Mouse (Mus musculus): ENCODE data around the gene Nphp4.

The Nphp4 gene

DNA sequence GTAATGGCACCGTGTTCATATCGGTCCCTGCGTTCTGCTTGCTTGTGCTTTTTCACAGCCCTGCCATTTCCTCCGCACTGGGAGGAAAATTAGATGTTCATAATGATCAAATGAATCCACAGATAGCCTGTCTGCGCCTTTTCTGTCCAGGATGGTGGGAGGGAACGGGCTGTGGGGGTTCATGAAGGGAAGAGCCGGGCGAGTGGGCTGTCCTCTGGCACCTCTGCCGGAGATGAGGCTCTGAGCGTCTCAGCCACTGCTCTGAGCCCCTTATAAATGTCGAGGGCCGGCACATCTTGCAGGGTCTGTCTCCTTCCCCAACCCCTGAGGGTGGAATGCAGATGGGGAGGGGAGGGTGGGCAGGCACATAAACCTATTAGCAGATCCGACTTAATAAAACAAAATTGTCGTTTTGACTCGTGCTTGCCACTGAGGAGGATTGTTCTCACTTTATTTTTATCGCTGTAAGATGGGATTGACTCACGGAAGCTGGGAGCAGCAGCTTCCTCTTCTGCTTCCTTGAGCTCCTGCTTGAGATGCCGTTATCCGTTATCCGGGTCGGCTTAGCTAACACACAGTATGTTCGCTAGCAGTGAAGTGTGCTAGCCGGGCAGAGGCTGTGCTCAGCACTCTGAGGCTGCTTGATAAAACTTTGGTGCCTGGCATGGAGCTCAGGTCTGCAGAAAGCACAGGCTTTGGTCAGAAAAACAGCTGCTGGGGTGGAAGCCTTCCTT, 92.3 kb downstream of the Nphp4 start:
- no peak for DNase-seq

DNA sequence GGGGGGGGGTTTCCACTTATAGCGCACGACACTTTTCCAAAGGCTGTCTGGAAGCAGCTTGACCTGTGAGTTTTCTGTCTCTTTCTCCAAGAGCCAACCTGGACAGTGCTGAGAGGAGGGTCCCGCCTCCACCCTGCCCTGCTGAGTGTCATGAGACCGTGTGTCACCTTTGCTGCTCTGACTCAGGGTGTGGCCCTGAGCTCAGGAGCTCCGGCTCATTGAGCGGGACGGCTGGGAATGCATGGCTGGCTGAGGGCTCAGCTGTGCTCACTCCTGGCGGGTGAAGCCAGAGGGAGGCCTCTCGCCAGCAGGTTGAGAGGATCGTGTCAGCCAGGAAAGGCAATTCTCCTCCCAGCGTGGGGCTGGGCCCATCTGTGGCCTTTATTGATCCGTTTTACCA, 97.8 kb downstream of the Nphp4 start:
- peak; percentile 18 to 26 for DNase-seq

DNA sequence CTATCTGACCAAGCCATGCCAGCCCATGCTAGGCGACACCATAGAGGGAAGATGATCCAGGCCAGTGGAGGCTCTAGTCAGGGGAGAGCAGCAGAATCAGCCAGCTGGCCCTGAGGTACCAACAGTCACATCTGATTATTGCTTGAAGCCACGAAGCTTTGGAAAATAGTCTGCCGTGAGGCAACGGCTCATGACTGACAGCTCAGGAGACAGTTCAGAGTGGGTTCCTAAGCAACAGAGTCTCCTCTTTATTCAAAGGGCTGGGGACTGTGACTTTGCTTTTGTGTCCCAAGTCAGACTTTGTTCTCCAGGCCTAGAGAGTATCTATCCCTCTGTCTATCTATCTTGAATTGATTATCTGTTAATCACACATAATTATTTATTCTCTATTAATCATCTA, 100.3 kb downstream of the Nphp4 start:
- no peak for DNase-seq

DNA sequence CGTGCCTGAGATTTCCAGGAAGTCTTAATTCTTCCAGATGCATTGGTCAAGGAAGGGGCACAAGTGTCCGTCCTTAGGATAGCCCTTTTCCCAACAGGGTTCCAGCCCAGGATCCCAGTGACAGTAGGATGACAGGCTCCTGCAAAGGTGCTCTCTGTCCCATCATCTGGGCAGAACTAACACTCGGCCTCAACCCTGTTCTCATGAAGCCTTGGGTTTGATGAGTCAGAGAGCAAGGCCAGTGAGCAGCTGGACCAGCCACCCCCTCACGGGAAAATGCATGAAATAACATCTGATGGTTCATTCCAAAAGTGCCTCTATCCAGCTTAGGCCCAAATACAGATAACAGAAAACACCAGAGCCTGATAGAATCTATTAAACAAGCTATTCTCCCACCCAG, 103.5 kb downstream of the Nphp4 start:
- DNase-seq = no peak

DNA sequence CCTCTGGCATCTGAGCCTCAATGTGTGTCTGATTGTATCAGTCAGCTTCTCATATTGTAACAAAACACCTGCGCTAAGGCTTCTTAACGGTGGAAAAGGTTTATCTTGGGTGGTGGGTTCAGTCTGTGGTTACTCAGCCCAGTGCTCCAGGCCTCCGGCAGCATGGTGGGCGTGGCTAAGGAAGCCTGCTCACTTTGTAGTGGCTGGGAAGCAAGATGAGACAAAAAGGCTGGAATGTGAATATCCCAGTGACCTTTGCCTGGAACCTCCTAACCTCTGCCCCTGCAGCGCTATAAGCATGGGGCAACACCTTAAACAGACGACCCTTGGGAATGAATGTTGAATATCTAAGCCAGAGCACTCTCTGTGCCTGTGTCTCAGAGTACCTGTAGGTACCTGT, 105.7 kb downstream of the Nphp4 start:
- DNase-seq = no peak

DNA sequence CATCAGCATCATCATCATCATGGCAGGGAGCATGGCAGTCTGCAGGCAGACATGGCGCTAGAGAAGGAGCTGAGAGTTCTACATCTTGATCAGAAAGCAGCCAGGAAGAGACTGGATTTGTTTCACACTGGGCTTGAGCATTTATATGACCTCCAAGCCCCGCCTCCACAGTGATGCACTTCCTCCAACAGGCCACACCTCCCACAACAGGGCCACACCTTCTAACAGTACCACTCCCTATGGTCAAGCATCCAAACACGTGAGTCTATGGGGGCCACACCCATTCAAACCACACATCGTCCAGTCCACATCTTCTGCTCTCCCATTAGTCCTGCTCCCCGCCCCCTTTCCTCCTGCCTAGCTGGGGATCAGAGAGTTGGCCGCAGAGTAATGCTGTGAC, 107.1 kb downstream of the Nphp4 start:
- no peak for DNase-seq

DNA sequence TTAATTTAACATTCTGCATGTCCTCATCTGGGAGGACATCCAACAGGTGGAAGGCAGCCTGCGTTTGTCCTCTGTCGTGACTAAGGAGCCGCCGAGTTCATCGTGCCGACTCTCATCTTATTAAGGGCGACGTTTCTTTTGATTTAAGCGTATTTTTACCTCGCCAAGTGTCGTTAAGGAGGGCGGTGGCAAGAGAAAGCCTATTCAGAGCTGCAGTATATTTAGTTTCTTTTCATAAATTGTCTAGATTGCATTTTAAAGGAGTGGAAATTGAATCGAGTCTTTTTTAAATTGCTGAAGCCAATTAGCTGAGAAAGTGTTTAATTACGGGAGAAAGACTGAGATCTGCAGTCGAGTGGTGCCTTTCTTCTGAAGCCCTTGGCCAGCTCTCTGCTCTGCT, 109.0 kb downstream of the Nphp4 start:
- DNase-seq = no peak

DNA sequence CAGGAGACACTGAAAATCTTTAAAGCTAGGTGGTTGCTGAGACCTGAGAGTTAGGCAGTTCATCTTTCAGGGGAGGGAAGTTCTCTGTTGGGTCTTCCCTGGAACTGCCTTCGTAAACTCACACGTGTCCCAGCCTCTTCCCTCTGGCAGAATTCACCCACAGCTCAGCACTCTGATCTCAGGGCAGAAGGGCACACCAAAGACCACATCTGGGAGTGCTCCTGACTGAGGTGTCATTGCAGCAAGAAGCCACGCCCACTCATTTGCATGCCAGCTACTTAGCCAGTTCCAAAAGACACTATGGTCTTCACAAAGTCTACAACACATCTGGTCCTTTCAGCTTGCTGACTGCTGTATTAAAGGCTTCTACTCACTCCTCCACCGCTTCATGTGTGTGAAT, 109.7 kb downstream of the Nphp4 start:
- DNase-seq = peak; percentile 38 to 58

DNA sequence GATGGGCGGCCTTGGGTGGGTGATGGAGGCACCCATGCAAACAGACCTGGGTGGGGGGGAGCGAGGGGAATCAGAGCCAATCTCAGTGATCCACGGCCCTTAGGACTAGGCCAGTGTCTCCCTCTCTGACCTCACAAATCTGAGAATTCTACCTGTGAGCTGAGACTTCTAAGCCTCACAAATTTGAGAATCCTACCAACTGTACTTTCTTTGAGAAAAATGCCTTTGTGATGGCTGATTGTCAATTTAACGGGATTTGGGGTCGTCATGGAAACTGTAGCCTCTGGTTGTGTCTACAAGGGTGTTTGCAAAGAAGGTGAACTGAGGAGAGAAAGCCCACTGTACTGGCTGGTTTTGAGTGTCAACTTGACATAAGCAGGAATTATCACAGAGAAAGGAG, 127.8 kb downstream of the Nphp4 start:
- DNase-seq = no peak

DNA sequence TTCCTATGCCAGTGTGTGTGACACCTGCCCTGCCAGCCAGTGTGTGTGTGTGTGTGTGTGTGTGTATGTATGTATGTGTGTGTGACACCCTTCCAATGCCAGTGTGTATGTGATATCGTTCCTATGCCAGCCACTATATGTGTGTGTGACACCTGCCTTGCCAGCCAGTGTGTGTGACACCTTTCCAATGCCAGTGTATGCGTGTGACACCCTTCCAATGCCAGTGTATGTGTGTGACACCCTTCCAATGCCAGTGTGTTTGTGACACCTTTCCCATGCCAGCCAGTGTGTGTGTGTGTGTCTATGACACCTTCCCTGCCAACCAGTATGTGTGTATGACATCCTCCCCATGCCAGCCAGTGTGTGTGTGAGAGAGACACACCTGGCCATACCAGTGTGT, 132.7 kb downstream of the Nphp4 start:
- no peak for DNase-seq

DNA sequence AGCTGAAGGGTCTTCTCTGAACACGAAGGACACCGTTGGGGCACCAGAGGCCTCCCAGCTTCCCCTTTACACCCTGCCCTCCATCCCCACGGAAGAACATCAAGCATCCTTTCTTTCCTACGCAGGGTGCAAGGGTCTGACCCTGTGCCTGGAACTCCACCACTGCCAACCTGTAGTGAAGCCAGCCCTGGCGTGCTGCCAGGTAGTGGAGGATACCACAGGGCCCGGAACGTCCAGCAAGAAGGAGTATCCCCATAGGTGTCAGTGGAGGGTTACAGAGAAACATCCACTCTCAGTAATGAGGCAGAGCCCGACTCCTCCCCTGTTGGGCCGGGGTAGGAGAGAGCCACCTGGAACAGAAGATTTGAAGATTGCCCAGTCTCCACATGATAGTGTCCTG, 133.5 kb downstream of the Nphp4 start:
- no peak for DNase-seq

Data from kidney, postnatal 4 days (tissue).